Mouse (Mus musculus): ENCODE results near the gene Col28a1.

GRCm38 (mm10) chr6:8157121-8157520 lies 35.3 kb downstream of the Col28a1 start:
- TF ChIP-seq CTCF (IDR thresholded peaks at IDR 0.05 in 2 of 3, conservative IDR thresholded peaks at IDR 0.05 in 1 of 3; ENCODE audit: control insufficient read depth in 1 of 3, insufficient read depth in 1 of 3, low read depth in 2 of 3, low read length in 3 of 3, poor library complexity in 1 of 3, severe bottlenecking in 1 of 3) (no peak), E2F4 (IDR thresholded peaks at IDR 0.05; ENCODE audit: borderline replicate concordance, low read depth, low read length) (no peak), TBP (IDR thresholded peaks at IDR 0.05; ENCODE audit: low read depth, low read length) (no peak), GATA1 (IDR thresholded peaks at IDR 0.05; ENCODE audit: low read depth, low read length) (no peak)

Data from MEL (cell line).